Mouse (Mus musculus) ES-Bruce4 (cell line): Measurements from ENCODE around the gene Efcab2.

Experiments
- CTCF ChIP-seq: IDR thresholded peaks from one replicate; pipeline ENCODE4 v1.8.1; 2011; ENCODE audit warnings: low read depth, low read length
- POLR2A ChIP-seq: IDR thresholded peaks from one replicate; pipeline ENCODE4 v1.8.1; 2011; ENCODE audit warnings: low read length; ENCODE audit not compliant: insufficient read depth

GRCm38 (mm10) chr1:178492493-178492892 is 86.6 kb downstream of the Efcab2 start:
- no peak for TF ChIP-seq POLR2A
- no peak for TF ChIP-seq CTCF
